Mouse (Mus musculus): ENCODE results near the gene Aarsd1. TPM values are rescaled to one million over a fixed set of nuclear protein-coding genes. Genes with fewer than 3 reads are reported as not detected.
A peak's percentile ranks its signal among the peaks of the same experiment; 100 is the strongest.
"Not testable (repeated sequence)": the region's sequence is repeated elsewhere in the genome, so short reads cannot be mapped to it uniquely, and the experiment has no call there.

Aarsd1 gene
- polyA plus RNA-seq, 1 experiment from 2014 or later, result 85.3 TPM

GRCm38 (mm10) chr11:101438006-101438405 is 20.6 kb upstream of the Aarsd1 start:
- H3K9ac ChIP-seq; H3K27me3 ChIP-seq (ENCODE audit: control insufficient read depth, insufficient read depth, low read length); H3K27ac ChIP-seq; H3K9me3 ChIP-seq (ENCODE audit: control insufficient read depth, low read length); H3K4me3 ChIP-seq (replicated peaks; ENCODE audit: low read length); H3K4me2 ChIP-seq (replicated peaks); DNase-seq (ENCODE audit: low spot score); H3K4me1 ChIP-seq (replicated peaks; ENCODE audit: control insufficient read depth, insufficient read depth, low read length); ATAC-seq (ENCODE audit: low FRiP score): not testable (repeated sequence)
- H3K36me3 ChIP-seq (replicated peaks; ENCODE audit: control insufficient read depth, insufficient read depth), result peaks cover 32% of the 10 kb centered on the region
- 52% methylated on average over 3 of the region's 3 CpGs for WGBS

GRCm38 (mm10) chr11:101436916-101437315 is 19.5 kb upstream of the Aarsd1 start:
- Histone ChIP-seq H3K9ac (no peak overlapping the region), H3K27me3 (ENCODE audit: control insufficient read depth, insufficient read depth, low read length) (no peaks in the 10 kb centered on the region), H3K9me3 (ENCODE audit: control insufficient read depth, low read length) (no peaks in the 10 kb centered on the region), H3K4me3 (replicated peaks; ENCODE audit: low read length) (no peak overlapping the region), H3K4me2 (replicated peaks) (no peak overlapping the region), H3K27ac (no peak overlapping the region), H3K36me3 (replicated peaks; ENCODE audit: control insufficient read depth, insufficient read depth) (peaks cover 41% of the 10 kb centered on the region), H3K4me1 (replicated peaks; ENCODE audit: control insufficient read depth, insufficient read depth, low read length) (no peaks in the 10 kb centered on the region)
- DNase-seq (ENCODE audit: low spot score) (no peak), ATAC-seq (ENCODE audit: low FRiP score) (no peak)
- 41% methylated on average over 4 of the region's 4 CpGs for WGBS

GRCm38 (mm10) chr11:101435831-101436230 is 18.4 kb upstream of the Aarsd1 start:
- WGBS, result 89% methylated on average over 4 of the region's 4 CpGs
- no peak for DNase-seq (ENCODE audit: low spot score)
- Histone ChIP-seq H3K9me3 (ENCODE audit: control insufficient read depth, low read length) (no peaks in the 10 kb centered on the region), H3K4me3 (replicated peaks; ENCODE audit: low read length) (no peak overlapping the region), H3K36me3 (replicated peaks; ENCODE audit: control insufficient read depth, insufficient read depth) (peaks cover 52% of the 10 kb centered on the region), H3K4me2 (replicated peaks) (no peak overlapping the region), H3K4me1 (replicated peaks; ENCODE audit: control insufficient read depth, insufficient read depth, low read length) (no peaks in the 10 kb centered on the region), H3K27me3 (ENCODE audit: control insufficient read depth, insufficient read depth, low read length) (no peaks in the 10 kb centered on the region), H3K27ac (no peak overlapping the region), H3K9ac (no peak overlapping the region)
- no peak for ATAC-seq (ENCODE audit: low FRiP score)

- DNase-seq (ENCODE audit: low spot score) (no peak), ATAC-seq (ENCODE audit: low FRiP score) (no peak)
- no peak overlapping the region for H3K9ac ChIP-seq
- peaks cover 71% of the 10 kb centered on the region for H3K36me3 ChIP-seq (replicated peaks; ENCODE audit: control insufficient read depth, insufficient read depth)
- H3K4me1 ChIP-seq (replicated peaks; ENCODE audit: control insufficient read depth, insufficient read depth, low read length), result no peaks in the 10 kb centered on the region
- no peak overlapping the region for H3K4me3 ChIP-seq (replicated peaks; ENCODE audit: low read length)
- no peak overlapping the region for H3K27ac ChIP-seq
- H3K4me2 ChIP-seq (replicated peaks), result no peak overlapping the region
- 86% methylated on average over 13 of the region's 13 CpGs for WGBS
- H3K9me3 ChIP-seq (ENCODE audit: control insufficient read depth, low read length), result no peaks in the 10 kb centered on the region
- no peaks in the 10 kb centered on the region for H3K27me3 ChIP-seq (ENCODE audit: control insufficient read depth, insufficient read depth, low read length)
Observed at GRCm38 (mm10) chr11:101433396-101433795, 16.0 kb upstream of the Aarsd1 start.

- Histone ChIP-seq H3K4me3 (replicated peaks; ENCODE audit: low read length) (no peak overlapping the region), H3K4me1 (replicated peaks; ENCODE audit: control insufficient read depth, insufficient read depth, low read length) (peaks cover 3% of the 10 kb centered on the region), H3K27ac (no peak overlapping the region), H3K4me2 (replicated peaks) (no peak overlapping the region), H3K9me3 (ENCODE audit: control insufficient read depth, low read length) (no peaks in the 10 kb centered on the region), H3K27me3 (ENCODE audit: control insufficient read depth, insufficient read depth, low read length) (no peaks in the 10 kb centered on the region), H3K36me3 (replicated peaks; ENCODE audit: control insufficient read depth, insufficient read depth) (peaks cover 71% of the 10 kb centered on the region), H3K9ac (no peak overlapping the region)
- DNase-seq (ENCODE audit: low spot score) (no peak), ATAC-seq (ENCODE audit: low FRiP score) (no peak)
- 93% methylated on average over 9 of the region's 9 CpGs for WGBS
Observed at GRCm38 (mm10) chr11:101431327-101431726, 13.9 kb upstream of the Aarsd1 start.

- WGBS, result 68% methylated on average over 8 of the region's 8 CpGs
- Histone ChIP-seq H3K9ac (peak overlapping the region; percentile 71), H3K27me3 (ENCODE audit: control insufficient read depth, insufficient read depth, low read length) (no peaks in the 10 kb centered on the region), H3K27ac (no peak overlapping the region), H3K36me3 (replicated peaks; ENCODE audit: control insufficient read depth, insufficient read depth) (peaks cover 23% of the 10 kb centered on the region), H3K9me3 (ENCODE audit: control insufficient read depth, low read length) (no peaks in the 10 kb centered on the region), H3K4me1 (replicated peaks; ENCODE audit: control insufficient read depth, insufficient read depth, low read length) (peaks cover 16% of the 10 kb centered on the region), H3K4me2 (replicated peaks) (peak overlapping the region; percentile 80), H3K4me3 (replicated peaks; ENCODE audit: low read length) (peak overlapping the region; percentile 76)
- ATAC-seq (ENCODE audit: low FRiP score), result no peak
- no peak for DNase-seq (ENCODE audit: low spot score)
Observed at GRCm38 (mm10) chr11:101426165-101426564, 8.8 kb upstream of the Aarsd1 start.

GRCm38 (mm10) chr11:101424925-101425813 is 7.8 kb upstream of the Aarsd1 start, which contains the start of the genes Rundc1 and Ptges3l:
TSS of gene Rundc1 (plus strand) at chr11:101425085.
TSS of gene Ptges3l (minus strand) at chr11:101425333.
- Histone ChIP-seq H3K4me3 (replicated peaks; ENCODE audit: low read length) (peak within 1 kb of the TSS; percentile 76), H3K9me3 (ENCODE audit: control insufficient read depth, low read length) (no peaks in the 10 kb centered on the region), H3K4me2 (replicated peaks) (peak within 1 kb of the TSS; percentile 80), H3K9ac (peak within 1 kb of the TSS; percentile 71), H3K4me1 (replicated peaks; ENCODE audit: control insufficient read depth, insufficient read depth, low read length) (peaks cover 16% of the 10 kb centered on the region), H3K36me3 (replicated peaks; ENCODE audit: control insufficient read depth, insufficient read depth) (peaks cover 13% of the 10 kb centered on the region), H3K27ac (peak within 1 kb of the TSS; percentile 83), H3K27me3 (ENCODE audit: control insufficient read depth, insufficient read depth, low read length) (no peaks in the 10 kb centered on the region)
- peak; percentile 97 for DNase-seq (ENCODE audit: low spot score)
- WGBS, result under 1% methylated on average over 77 of the region's 81 CpGs
- ATAC-seq (ENCODE audit: low FRiP score), result peak; percentile 94

- ATAC-seq (ENCODE audit: low FRiP score) (peak; percentile 19; the same call in 1 of the 2 replicates), DNase-seq (ENCODE audit: low spot score) (no peak)
- H3K36me3 ChIP-seq (replicated peaks; ENCODE audit: control insufficient read depth, insufficient read depth), result peaks cover 4% of the 10 kb centered on the region; the same call in 1 of the 2 replicates
- H3K9me3 ChIP-seq (ENCODE audit: control insufficient read depth, low read length), result no peaks in the 10 kb centered on the region
- peaks cover 16% of the 10 kb centered on the region for H3K4me1 ChIP-seq (replicated peaks; ENCODE audit: control insufficient read depth, insufficient read depth, low read length)
- no peaks in the 10 kb centered on the region for H3K27me3 ChIP-seq (ENCODE audit: control insufficient read depth, insufficient read depth, low read length)
- H3K27ac ChIP-seq, result peak within 1 kb of the TSS; percentile 83
- H3K4me3 ChIP-seq (replicated peaks; ENCODE audit: low read length), result peak within 1 kb of the TSS; percentile 76
- H3K4me2 ChIP-seq (replicated peaks), result peak within 1 kb of the TSS; percentile 80
- WGBS, result 4% methylated on average over 23 of the region's 23 CpGs
- peak within 1 kb of the TSS; percentile 71 for H3K9ac ChIP-seq
Observed at GRCm38 (mm10) chr11:101424105-101424851, 6.9 kb upstream of the Aarsd1 start, which contains the start of gene Gm27029. TSS of gene Gm27029 (minus strand) at chr11:101424796.

- 89% methylated on average over 5 of the region's 5 CpGs for WGBS
- H3K4me1 ChIP-seq (replicated peaks; ENCODE audit: control insufficient read depth, insufficient read depth, low read length), result peaks cover 12% of the 10 kb centered on the region
- H3K4me3 ChIP-seq (replicated peaks; ENCODE audit: low read length), result no peak overlapping the region
- no peak overlapping the region for H3K4me2 ChIP-seq (replicated peaks)
- ATAC-seq (ENCODE audit: low FRiP score) (no peak), DNase-seq (ENCODE audit: low spot score) (no peak)
- H3K9me3 ChIP-seq (ENCODE audit: control insufficient read depth, low read length), result no peaks in the 10 kb centered on the region
- H3K36me3 ChIP-seq (replicated peaks; ENCODE audit: control insufficient read depth, insufficient read depth), result no peaks in the 10 kb centered on the region
- H3K9ac ChIP-seq, result no peak overlapping the region
- no peak overlapping the region for H3K27ac ChIP-seq
- no peaks in the 10 kb centered on the region for H3K27me3 ChIP-seq (ENCODE audit: control insufficient read depth, insufficient read depth, low read length)
Observed at GRCm38 (mm10) chr11:101420148-101420547, 2.7 kb upstream of the Aarsd1 start.
